Mouse (Mus musculus) G1E-ER4 (cell line): ENCODE measurements around the gene Nos1. TPM values are rescaled to one million over a fixed set of nuclear protein-coding genes. Genes with fewer than 3 reads are reported as not detected.

Experiments used
- GATA1 ChIP-seq: IDR thresholded peaks from one replicate; pipeline ENCODE4 v1.8.0; 2012; ENCODE audit warnings: low read length, inconsistent platforms
- polyA plus RNA-seq: library from polyadenylated mRNA; stranded (reverse); fragments of >175 nt; gene quantifications from 2 replicates; pipeline ENCODE4 v1.2.3, GENCODE M21; 2012

The Nos1 gene
- polyA plus RNA-seq, 1 experiment, result not detected

- TF ChIP-seq GATA1, result no peak
Observed at GRCm38 (mm10) chr5:117873807-117874206, 93.0 kb downstream of the Nos1 start.

- no peak for TF ChIP-seq GATA1
Observed at GRCm38 (mm10) chr5:117874236-117874635, 93.4 kb downstream of the Nos1 start.

GRCm38 (mm10) chr5:117879136-117879535, 98.3 kb downstream of the Nos1 start:
- TF ChIP-seq GATA1, result no peak

GRCm38 (mm10) chr5:117880916-117881555, 100.2 kb downstream of the Nos1 start:
- TF ChIP-seq GATA1, result no peak

- TF ChIP-seq GATA1, result no peak
Observed at GRCm38 (mm10) chr5:117884991-117885390, 104.2 kb downstream of the Nos1 start.

GRCm38 (mm10) chr5:117888126-117888525, 107.3 kb downstream of the Nos1 start:
- no peak for TF ChIP-seq GATA1

- no peak for TF ChIP-seq GATA1
Observed at GRCm38 (mm10) chr5:117888946-117889345, 108.1 kb downstream of the Nos1 start.

GRCm38 (mm10) chr5:117889571-117889970, 108.7 kb downstream of the Nos1 start:
- no peak for TF ChIP-seq GATA1

GRCm38 (mm10) chr5:117890871-117891270, 110.0 kb downstream of the Nos1 start:
- no peak for TF ChIP-seq GATA1

GRCm38 (mm10) chr5:117891545-117891944, 110.7 kb downstream of the Nos1 start:
- TF ChIP-seq GATA1, result no peak

- no peak for TF ChIP-seq GATA1
Observed at GRCm38 (mm10) chr5:117894050-117894449, 113.2 kb downstream of the Nos1 start.

- TF ChIP-seq GATA1, result no peak
Observed at GRCm38 (mm10) chr5:117898055-117898806, 117.4 kb downstream of the Nos1 start.

- TF ChIP-seq GATA1, result no peak
Observed at GRCm38 (mm10) chr5:117899361-117899760, 118.5 kb downstream of the Nos1 start.

- no peak for TF ChIP-seq GATA1
Observed at GRCm38 (mm10) chr5:117900921-117901705, 120.3 kb downstream of the Nos1 start.

GRCm38 (mm10) chr5:117903534-117903933, 122.7 kb downstream of the Nos1 start:
- no peak for TF ChIP-seq GATA1

- TF ChIP-seq GATA1, result no peak
Observed at GRCm38 (mm10) chr5:117905728-117906127, 124.9 kb downstream of the Nos1 start.

- no peak for TF ChIP-seq GATA1
Observed at GRCm38 (mm10) chr5:117909524-117909923, 128.7 kb downstream of the Nos1 start.
